Mouse (Mus musculus) T-helper 1 cell (primary cell): Measurements from ENCODE around the gene Ttc13.

Experiments used
- in situ Hi-C: fragments of 300-600 bp; cut with MboI, MseI; formaldehyde crosslinking; loops from one replicate; pipeline ENCODE4 v1.15.1; 2025; ENCODE audit warnings: high pct_unique_total_duplicates

Ttc13 gene

GRCm38 (mm10) chr8:124704376-124704775, 17.4 kb downstream of the Ttc13 start:
- in situ Hi-C loops = no loop called here

- in situ Hi-C loops = no loop called here
These were observed 18.3 kb downstream of the Ttc13 start for GRCm38 (mm10) chr8:124703526-124703925.

GRCm38 (mm10) chr8:124702183-124702582, 19.6 kb downstream of the Ttc13 start:
- in situ Hi-C loops = no loop called here

- in situ Hi-C loops = no loop called here
These were observed 20.8 kb downstream of the Ttc13 start for GRCm38 (mm10) chr8:124701023-124701422.

GRCm38 (mm10) chr8:124700271-124700670, 21.5 kb downstream of the Ttc13 start:
- in situ Hi-C loops = no loop called here

- in situ Hi-C loops = no loop called here
These were observed 26.2 kb downstream of the Ttc13 start for GRCm38 (mm10) chr8:124695424-124696100.

- in situ Hi-C loops = no loop called here
These were observed 30.1 kb downstream of the Ttc13 start for GRCm38 (mm10) chr8:124691706-124692105.

- in situ Hi-C loops = no loop called here
These were observed 32.9 kb downstream of the Ttc13 start for GRCm38 (mm10) chr8:124688899-124689298.

GRCm38 (mm10) chr8:124682218-124682617, 39.6 kb downstream of the Ttc13 start:
- in situ Hi-C loops = loop anchor here (5.0 kb wide), 1 partner anchor 65 kb away; no protein-coding TSS in a partner anchor

- in situ Hi-C loops = loop anchor here (5.0 kb wide), 1 partner anchor 64 kb away; no protein-coding TSS in a partner anchor
These were observed 40.0 kb downstream of the Ttc13 start for GRCm38 (mm10) chr8:124681792-124682157.

GRCm38 (mm10) chr8:124681077-124681791, 40.5 kb downstream of the Ttc13 start:
- in situ Hi-C loops = loop anchor here (5.0 kb wide), 1 partner anchor 64 kb away; no protein-coding TSS in a partner anchor

- in situ Hi-C loops = no loop called here
These were observed 43.5 kb downstream of the Ttc13 start for GRCm38 (mm10) chr8:124678246-124678645.

- in situ Hi-C loops = no loop called here
These were observed 44.3 kb downstream of the Ttc13 start for GRCm38 (mm10) chr8:124677486-124677885.

- in situ Hi-C loops = no loop called here
These were observed 44.7 kb downstream of the Ttc13 start for GRCm38 (mm10) chr8:124677078-124677477.

GRCm38 (mm10) chr8:124676661-124677060, 45.1 kb downstream of the Ttc13 start:
- in situ Hi-C loops = no loop called here

GRCm38 (mm10) chr8:124672345-124672744, 49.4 kb downstream of the Ttc13 start:
- in situ Hi-C loops = no loop called here

GRCm38 (mm10) chr8:124668798-124669197, 53.0 kb downstream of the Ttc13 start:
- in situ Hi-C loops = no loop called here

GRCm38 (mm10) chr8:124664414-124664813, 57.4 kb downstream of the Ttc13 start:
- in situ Hi-C loops = no loop called here

GRCm38 (mm10) chr8:124663874-124664230, 57.9 kb downstream of the Ttc13 start:
- in situ Hi-C loops = no loop called here

- in situ Hi-C loops = no loop called here
These were observed 58.5 kb downstream of the Ttc13 start, which contains the start of gene 2310022B05Rik for GRCm38 (mm10) chr8:124663112-124663873. TSS of gene 2310022B05Rik (minus strand) at chr8:124663369.

GRCm38 (mm10) chr8:124662446-124663111, 59.2 kb downstream of the Ttc13 start:
- in situ Hi-C loops = no loop called here

- in situ Hi-C loops = no loop called here
These were observed 60.0 kb downstream of the Ttc13 start for GRCm38 (mm10) chr8:124661781-124662180.
